Mouse (Mus musculus) heart, adult 11 months (tissue): ENCODE measurements at regions not wholly inside any gene's neighbourhood (a gene's known extent, or its start where the extent isn't known, plus 50 kb on each side); places are given as distances from the start of the nearest gene placed in this dataset.

ENCODE experiments used
- DNase-seq: peaks from one replicate; pipeline ENCODE4 v3.0.0; 2022

DNA sequence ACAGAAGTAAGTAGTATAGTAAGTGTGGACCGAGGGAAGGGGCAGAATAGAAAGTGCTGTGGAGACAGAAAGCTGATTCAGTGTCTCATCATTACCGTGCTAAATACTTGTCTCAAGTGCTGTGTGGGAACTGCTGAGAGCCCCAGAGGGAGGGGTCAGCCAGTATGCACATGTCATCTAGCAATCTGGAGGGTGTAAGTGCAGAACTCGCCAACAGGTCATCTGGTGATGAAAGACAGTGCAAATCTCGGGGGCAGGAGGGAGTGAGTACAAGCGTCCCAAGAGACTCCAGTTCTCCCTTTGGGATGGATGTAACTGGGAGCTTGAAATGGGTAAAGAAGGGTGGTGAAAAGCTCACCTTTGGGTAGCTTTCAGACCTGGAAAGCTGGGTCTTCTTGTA, 535.7 kb downstream of the Bcl11a start:
- peak; percentile 68 for DNase-seq

DNA sequence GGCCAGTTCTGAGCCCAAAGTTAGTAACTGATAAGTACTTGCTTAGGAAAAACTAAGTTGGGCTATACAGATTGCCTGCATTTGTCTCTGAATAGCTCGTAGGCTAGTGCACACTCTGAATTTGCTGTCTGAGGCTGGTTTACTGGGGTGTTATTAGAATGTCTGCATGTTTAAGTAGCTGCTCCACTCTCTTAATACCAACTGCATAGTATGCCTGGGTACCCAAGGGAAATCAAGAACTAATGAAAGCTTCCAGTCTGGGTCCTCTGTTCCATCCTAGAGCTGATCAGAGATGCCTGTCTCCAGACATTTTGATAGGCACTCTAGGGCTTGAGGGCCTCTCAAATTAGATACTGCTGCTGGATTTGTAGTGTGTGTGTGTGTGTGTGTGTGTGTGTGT, 537.6 kb downstream of the Bcl11a start:
- peak; percentile 51 for DNase-seq

GRCm38 (mm10) chr11:24618586-24618985, 540.7 kb downstream of the Bcl11a start:
- DNase-seq: peak; percentile 29

- DNase-seq: peak; percentile 68
These were observed 541.2 kb downstream of the Bcl11a start for GRCm38 (mm10) chr11:24619021-24619420.

GRCm38 (mm10) chr11:24628619-24629018, 550.8 kb downstream of the Bcl11a start:
- no peak for DNase-seq

- DNase-seq: peak; percentile 97
These were observed 551.6 kb downstream of the Bcl11a start for GRCm38 (mm10) chr11:24629431-24629830.

DNA sequence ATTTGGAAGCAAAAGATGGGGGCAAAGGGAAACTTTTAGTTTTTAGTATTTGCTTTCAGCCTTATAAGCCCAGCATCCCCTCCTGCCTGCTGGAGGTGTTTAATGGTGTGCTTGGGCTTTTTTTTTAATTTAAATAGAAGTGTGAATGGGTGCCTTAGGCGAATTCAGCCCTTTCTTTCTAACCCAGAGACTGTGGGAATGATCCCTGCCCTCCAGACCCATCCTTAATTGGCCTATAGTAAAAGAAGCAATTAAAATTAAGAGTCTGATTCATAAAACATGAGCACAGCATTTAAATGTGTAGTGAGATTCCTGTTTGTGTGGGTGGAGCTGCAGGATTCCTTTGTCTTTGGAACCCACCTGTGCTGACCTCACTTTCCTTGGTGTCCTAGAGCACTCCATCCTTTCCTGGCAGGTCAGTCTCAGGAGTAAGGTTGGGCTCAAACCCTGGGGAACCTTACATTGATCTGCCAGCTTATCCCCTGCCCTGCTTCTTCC, 552.6 kb downstream of the Bcl11a start:
- DNase-seq: no peak

DNA sequence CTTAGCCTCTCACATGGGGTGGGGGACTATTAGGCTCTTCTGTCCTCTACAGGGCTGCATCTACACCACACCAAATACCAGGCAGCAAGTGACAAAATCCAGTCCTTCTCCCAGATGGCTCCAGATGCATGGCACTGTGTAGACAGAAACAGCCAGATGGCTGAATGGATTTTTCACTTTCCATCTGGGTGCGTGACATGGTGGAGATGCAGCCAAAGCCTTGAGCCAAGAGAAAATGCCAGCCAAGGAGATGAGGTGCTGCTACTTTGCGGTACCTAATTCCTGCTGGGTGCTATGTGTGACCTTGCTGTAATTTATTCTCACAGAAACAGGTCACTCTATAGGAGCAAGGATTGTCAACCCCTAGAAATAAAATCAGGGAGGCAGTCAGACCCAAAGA, 553.8 kb downstream of the Bcl11a start:
- no peak for DNase-seq

GRCm38 (mm10) chr11:24636716-24637115, 558.9 kb downstream of the Bcl11a start:
- DNase-seq: no peak

GRCm38 (mm10) chr11:24643439-24644109, 565.7 kb downstream of the Bcl11a start:
- DNase-seq: peak; percentile 90

- DNase-seq: no peak
These were observed 575.0 kb downstream of the Bcl11a start for GRCm38 (mm10) chr11:24652852-24653251.

DNA sequence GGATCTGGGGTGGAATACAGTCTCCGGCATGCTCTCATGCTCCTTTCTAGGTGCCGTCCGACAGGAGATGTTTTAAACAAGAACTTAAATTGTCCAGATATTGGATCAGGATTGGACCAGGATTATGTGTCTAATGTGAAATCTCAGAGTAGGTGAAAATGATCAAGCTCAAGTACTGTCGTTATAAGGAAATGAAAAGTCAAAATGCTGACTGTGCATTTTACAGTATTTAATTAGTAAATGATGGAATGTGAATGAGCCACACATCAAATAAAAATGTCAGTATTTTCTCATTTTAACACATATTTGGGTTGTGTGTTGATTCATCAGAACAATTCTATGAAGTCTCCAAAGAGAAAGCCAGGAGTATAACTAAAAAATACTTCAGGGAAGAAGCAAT, 586.2 kb downstream of the Bcl11a start:
- DNase-seq: no peak

GRCm38 (mm10) chr11:24665310-24665709, 587.5 kb downstream of the Bcl11a start:
- DNase-seq: no peak

GRCm38 (mm10) chr11:24671662-24672061, 593.8 kb downstream of the Bcl11a start:
- DNase-seq: no peak

DNA sequence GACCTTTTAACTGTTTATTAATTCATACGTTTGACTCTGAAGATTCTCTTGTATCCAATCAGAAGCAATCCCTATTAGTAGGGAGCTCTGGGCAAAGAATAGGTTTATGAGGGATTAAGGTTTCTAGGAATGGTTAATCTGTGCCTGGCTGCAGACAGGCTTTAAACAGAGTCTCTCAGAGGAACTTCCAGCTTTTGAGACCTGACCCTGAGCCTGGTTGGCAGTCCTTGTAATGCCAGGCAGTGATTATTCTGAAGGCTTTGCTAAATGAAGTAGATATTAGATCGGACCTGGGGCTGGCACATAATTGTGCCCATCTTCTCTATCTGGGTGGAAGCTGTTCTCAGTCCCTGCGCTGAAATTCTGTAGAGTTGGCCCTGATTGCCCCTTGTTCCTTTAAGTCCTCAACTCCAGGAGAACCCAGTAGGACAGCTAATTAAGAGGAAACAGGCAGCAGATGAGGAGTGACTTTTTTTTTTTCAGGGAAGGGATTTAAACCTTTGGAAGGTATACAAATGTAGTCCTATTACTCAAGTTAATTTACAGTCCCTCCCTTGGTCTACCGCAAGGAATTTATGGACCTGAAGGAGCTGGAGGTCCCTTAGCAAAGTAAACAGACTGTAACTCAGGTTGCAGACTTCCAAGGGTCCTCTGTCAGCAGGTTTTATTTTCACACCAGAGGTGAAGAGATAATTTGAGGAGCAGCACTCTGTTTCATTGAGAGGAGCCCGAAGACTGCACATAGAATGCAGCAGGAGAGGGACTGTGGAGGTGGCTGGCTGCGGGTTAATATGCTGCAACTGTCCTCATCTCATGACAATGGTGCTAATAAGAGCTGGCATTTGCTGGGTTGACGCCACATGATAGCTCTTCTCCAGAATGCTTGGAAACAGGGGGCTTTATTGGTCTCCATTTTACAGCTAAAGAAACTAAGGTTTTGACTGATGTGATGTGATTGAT, 595.7 kb downstream of the Bcl11a start:
- DNase-seq: peak; percentile 92

- DNase-seq: peak; percentile 94
These were observed 596.3 kb downstream of the Bcl11a start for GRCm38 (mm10) chr11:24674208-24674571.

DNA sequence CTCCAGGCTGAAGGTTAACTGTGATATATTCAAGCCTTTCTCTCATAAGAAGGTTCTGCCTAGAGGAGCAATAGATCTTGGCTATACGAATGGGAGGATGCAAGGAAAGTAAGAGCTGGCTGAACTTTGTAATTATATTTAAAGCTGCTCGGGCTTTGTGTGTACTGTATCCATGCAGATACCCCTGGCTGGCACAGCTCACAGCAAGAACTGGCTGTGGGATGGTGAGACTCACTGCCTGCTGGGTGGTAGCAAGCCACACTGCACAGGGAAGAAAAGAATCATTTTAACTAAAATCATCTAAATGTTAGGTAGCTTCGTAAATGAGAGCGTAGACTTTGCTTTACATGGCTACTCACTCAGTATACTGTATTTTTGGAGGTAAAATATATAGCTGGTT, 599.2 kb downstream of the Bcl11a start:
- DNase-seq: no peak

GRCm38 (mm10) chr11:24679581-24679980, 601.7 kb downstream of the Bcl11a start:
- DNase-seq: no peak

DNA sequence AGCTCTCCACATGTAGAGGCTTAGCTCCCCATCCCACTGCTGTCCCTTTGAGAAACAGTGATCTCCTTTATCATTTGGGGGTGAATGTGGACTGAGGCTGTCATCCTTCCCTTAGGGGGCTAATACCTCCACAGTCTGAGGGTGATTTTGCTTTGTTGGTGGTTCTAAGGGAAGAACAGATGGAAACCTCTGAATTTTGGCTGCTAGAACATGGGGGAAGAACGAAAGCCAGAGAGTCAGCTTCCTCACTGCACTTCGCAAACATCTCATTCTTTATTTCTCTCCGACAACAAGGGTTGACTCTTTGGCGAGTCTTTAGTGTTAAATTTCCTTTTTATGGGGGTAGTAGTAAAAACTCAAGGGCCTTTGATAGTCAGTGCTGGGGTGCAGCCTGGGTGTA, 604.6 kb downstream of the Bcl11a start:
- no peak for DNase-seq

DNA sequence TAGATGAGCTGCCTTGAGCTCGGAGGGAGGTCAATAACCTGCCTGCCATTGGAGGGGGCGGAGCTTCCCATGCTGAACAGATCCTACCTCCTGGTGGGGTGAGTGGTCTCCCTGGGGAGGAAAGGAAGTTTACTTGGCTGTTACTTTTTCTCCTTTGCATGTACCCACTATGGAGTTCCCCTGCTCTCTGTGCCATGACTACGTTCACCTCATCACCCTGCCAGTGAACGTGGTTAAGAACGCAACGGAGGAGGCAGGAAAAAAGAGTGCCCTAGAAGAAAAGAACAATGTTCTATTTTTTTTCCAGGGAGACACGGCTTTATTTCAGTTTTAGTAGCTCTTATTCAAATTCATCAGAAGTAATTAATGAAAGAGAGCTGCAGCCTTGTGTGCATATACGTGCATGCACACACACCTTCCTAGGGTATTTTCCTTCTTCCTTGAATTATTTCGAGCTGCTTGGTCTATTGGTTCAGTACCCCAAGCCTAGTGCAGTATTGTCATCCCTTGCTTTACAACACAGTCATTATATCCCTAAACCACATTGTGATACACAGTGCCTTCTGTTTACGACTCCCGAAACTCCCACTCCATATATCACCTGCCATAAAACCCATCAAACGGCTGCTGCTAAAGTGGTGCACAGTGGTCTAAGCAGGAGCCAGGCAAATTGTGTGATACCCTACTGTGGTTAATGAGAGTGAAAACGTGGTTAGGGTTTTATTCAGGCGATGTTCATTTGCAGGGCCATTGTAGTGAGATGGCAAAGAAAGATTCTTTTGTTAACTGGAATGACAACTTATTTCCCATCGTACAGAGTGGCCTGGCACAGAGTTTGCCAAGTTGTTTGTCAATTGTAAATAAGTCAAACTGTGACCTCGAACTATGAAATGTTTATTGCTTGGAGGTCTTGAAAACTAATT, 608.0 kb downstream of the Bcl11a start:
- DNase-seq: no peak

GRCm38 (mm10) chr11:24688160-24688782, 610.4 kb downstream of the Bcl11a start:
- no peak for DNase-seq

DNA sequence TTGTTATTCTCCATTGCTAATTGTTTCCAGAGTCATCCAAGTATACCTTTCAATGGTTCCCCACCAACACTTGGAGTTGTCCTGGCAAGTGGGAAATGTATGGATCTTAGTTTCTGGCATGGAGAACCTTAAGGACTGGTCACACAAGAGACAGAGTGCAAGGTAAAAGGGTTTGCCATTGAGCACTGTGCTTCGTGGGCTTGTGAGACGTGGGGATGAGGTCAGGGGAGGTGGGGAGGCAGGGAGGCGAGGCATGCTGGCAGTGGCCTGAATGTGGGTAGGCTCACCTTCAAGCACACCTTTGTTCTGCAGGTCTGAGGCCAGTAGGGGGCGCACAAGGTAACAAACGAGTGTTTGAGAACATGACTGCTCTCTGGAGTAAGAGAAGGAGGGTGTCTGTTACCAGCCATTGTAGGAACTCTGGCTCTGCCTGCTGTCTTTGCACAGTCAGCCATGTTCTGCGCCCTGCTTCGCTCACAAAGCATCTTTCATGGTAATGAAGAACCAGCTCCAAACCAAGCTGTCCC, 612.0 kb downstream of the Bcl11a start:
- DNase-seq: no peak
